Mouse (Mus musculus) ovary, postnatal 36 days (tissue): ENCODE results near the gene Mark4.
A peak's percentile ranks its signal among the peaks of the same experiment; 100 is the strongest.

Source experiments
- DNase-seq: peaks from one replicate; pipeline ENCODE4 v3.0.0; 2022; ENCODE audit warnings: low spot score, mixed read lengths

Mark4 gene

GRCm38 (mm10) chr7:19394484-19394883 is 64.1 kb downstream of the Mark4 start:
- DNase-seq = no peak

GRCm38 (mm10) chr7:19388699-19389413 is 69.8 kb downstream of the Mark4 start:
- DNase-seq = no peak

GRCm38 (mm10) chr7:19383708-19384107 is 74.9 kb downstream of the Mark4 start:
- no peak for DNase-seq

- no peak for DNase-seq
These were observed 76.5 kb downstream of the Mark4 start for GRCm38 (mm10) chr7:19382166-19382541.

- DNase-seq = peak; percentile 99
These were observed 77.0 kb downstream of the Mark4 start, which contains the start of gene Ercc2 for GRCm38 (mm10) chr7:19381377-19382165. Gene Ercc2 (plus strand): TSS chr7:19382010.

GRCm38 (mm10) chr7:19378049-19378448 is 80.6 kb downstream of the Mark4 start:
- DNase-seq = no peak

- no peak for DNase-seq
These were observed 82.6 kb downstream of the Mark4 start for GRCm38 (mm10) chr7:19376019-19376418.

- no peak for DNase-seq
These were observed 83.3 kb downstream of the Mark4 start for GRCm38 (mm10) chr7:19375368-19375767.
